13 mouse cellular contexts compared by ENCODE assay signal in the genomic region with DNA sequence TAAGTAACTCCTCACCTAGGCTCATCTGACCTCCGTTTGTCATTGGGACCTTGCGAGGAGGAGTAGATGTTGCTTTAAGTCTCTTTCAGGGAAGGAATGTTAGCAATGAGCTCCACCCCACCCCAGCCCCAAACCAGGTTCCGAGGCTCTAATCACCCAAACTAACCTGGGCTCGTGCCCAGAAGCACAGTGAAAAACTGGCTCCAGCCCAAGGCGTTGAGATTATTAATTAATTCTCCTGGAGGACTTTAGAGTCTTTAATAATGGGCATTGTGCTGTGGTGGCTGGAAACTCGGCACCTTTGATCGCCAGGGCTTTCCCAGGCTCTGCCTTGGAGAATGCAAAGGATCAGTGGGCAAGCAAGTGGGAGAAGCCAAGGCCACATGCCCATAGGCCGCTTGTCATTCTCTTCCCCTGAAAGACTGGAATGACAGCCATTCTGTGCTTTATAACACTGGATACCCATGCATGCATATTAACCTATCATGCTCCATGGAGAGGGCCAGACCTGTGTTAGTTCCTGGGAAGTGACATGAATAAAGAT. TPM values are rescaled to one million over a fixed set of nuclear protein-coding genes. Genes with fewer than 3 reads are reported as not detected.
A peak's percentile ranks its signal among the peaks of the same experiment; 100 is the strongest.
DNase-seq lines count a peak whose midpoint lies in the region; ATAC-seq lines count a peak whose summit lies in the region.
"Had no signal": no experiment of that assay in that cellular context is flagged by ENCODE, and none has a peak within 500 bp of the region (broad histone marks: within the 10 kb centered on the region; RNA-seq: fewer than 3 reads in every experiment).

No protein-coding gene starts in this region.

- H3K9me3 ChIP-seq in heart, embryonic 15.5 days (replicated peaks) = no peaks in the 10 kb centered on the region
- no peaks in the 10 kb centered on the region for H3K9me3 ChIP-seq in midbrain, embryonic 16.5 days (replicated peaks; ENCODE audit: control insufficient read depth, low read length, poor library complexity, severe bottlenecking)
- H3K9me3 ChIP-seq: embryonic facial prominence, embryonic 15.5 days; limb, embryonic 15.5 days had no signal

- intact Hi-C loops in heart, postnatal 25 days (cut with DNase I) = loop anchor here (5.0 kb wide), 1 partner anchor 42 kb away; no protein-coding TSS in a partner anchor

- H3K36me3 ChIP-seq in heart, embryonic 15.5 days = peaks cover 20% of the 10 kb centered on the region; the same call in 1 of the 2 replicates
- H3K36me3 ChIP-seq in midbrain, embryonic 16.5 days (ENCODE audit: control insufficient read depth, insufficient read depth, low read length) = peaks cover 11% of the 10 kb centered on the region

- peak overlapping the region; percentile 64; the same call in 1 of the 2 replicates for H3K27ac ChIP-seq in heart, embryonic 15.5 days
- no peak overlapping the region for H3K27ac ChIP-seq in midbrain, embryonic 16.5 days (ENCODE audit: low read length)
- H3K27ac ChIP-seq: embryonic facial prominence, embryonic 15.5 days; limb, embryonic 15.5 days had no signal

- 0 out of 2 replicates have a peak, but pooled peaks have one; percentile 12 for ATAC-seq in heart, embryonic 15.5 days (replicated peaks; ENCODE audit: insufficient number of reproducible peaks, insufficient read depth, low FRiP score, low read depth)
- 0 out of 2 replicates have a peak, but pooled peaks have one; percentile 51 for ATAC-seq in midbrain, embryonic 16.5 days
- ATAC-seq in megakaryocyte-erythroid progenitor cell, adult 5-6 weeks (replicated peaks; ENCODE audit: low FRiP score, low TSS enrichment, poor library complexity, severe bottlenecking) = no peak
- ATAC-seq: CD4-positive, CD25-positive, alpha-beta regulatory T cell, adult 4 months had no signal

- no peak overlapping the region for H3K9ac ChIP-seq in heart, embryonic 15.5 days
- H3K9ac ChIP-seq in midbrain, embryonic 16.5 days (ENCODE audit: low read depth, low read length) = no peak overlapping the region
- H3K9ac ChIP-seq: embryonic facial prominence, embryonic 15.5 days; limb, embryonic 15.5 days had no signal

- no peak overlapping the region for H3K4me3 ChIP-seq in heart, embryonic 15.5 days
- no peak overlapping the region for H3K4me3 ChIP-seq in midbrain, embryonic 16.5 days (ENCODE audit: low read depth, low read length)
- H3K4me3 ChIP-seq: embryonic facial prominence, embryonic 15.5 days; limb, embryonic 15.5 days had no signal

- no peaks in the 10 kb centered on the region for H3K27me3 ChIP-seq in heart, embryonic 15.5 days
- H3K27me3 ChIP-seq in midbrain, embryonic 16.5 days (ENCODE audit: control insufficient read depth, insufficient read depth, low read depth, low read length) = no peaks in the 10 kb centered on the region
- H3K27me3 ChIP-seq: embryonic facial prominence, embryonic 15.5 days; limb, embryonic 15.5 days had no signal

- peak overlapping the region; percentile 43 for H3K4me2 ChIP-seq in heart, embryonic 15.5 days
- H3K4me2 ChIP-seq in midbrain, embryonic 16.5 days (ENCODE audit: low read length) = no peak overlapping the region
- H3K4me2 ChIP-seq: embryonic facial prominence, embryonic 15.5 days; limb, embryonic 15.5 days had no signal

- no peak for DNase-seq in heart, postnatal 25 days (ENCODE audit: low spot score)
- DNase-seq in ovary, postnatal 14 days (ENCODE audit: low spot score) = peak; percentile 54
- DNase-seq in ovary, postnatal 10 days (ENCODE audit: low spot score) = no peak
- DNase-seq in kidney, adult 18-20 months = peak; percentile 85
- no peak for DNase-seq in gastrocnemius, postnatal 4 days (ENCODE audit: low spot score in 2 of 2)
- DNase-seq: right cerebral cortex, adult 18-20 months; thymus, adult 18-20 months had no signal

- peaks cover 15% of the 10 kb centered on the region for H3K4me1 ChIP-seq in heart, embryonic 15.5 days (replicated peaks)
- no peaks in the 10 kb centered on the region; the same call in 1 of the 2 replicates for H3K4me1 ChIP-seq in midbrain, embryonic 16.5 days (ENCODE audit: control insufficient read depth, insufficient read depth, low read length)
- H3K4me1 ChIP-seq: embryonic facial prominence, embryonic 15.5 days had no signal

- WGBS in heart, embryonic 15.5 days = 35% methylated on average over 8 of the region's 8 CpGs
- WGBS in midbrain, embryonic 16.5 days = 55% methylated on average over 8 of the region's 8 CpGs

RNA-seq across cellular contexts. Expression of a gene that starts 17.4 kb away (rescaled TPM):
- polyA plus RNA-seq in heart, embryonic 15.5 days (2015; fragmentation: Nextera tagmentation; extraction: Ambion mirVana) = 65.8 and 112 TPM in 2 replicates
- 10 to 100 TPM; 34.5 to 39.8 TPM for total RNA-seq in heart, postnatal 25 days (2021)
- 283 and 301 TPM in 2 replicates for polyA plus RNA-seq in midbrain, embryonic 16.5 days (2015; fragmentation: Nextera tagmentation; extraction: Ambion mirVana)
- total RNA-seq in megakaryocyte-erythroid progenitor cell, adult 5-6 weeks (2014; fragmentation: Nextera tagmentation) = 485 and 613 TPM in 2 replicates
- total RNA-seq in megakaryocyte-erythroid progenitor cell, adult 5-6 weeks (2017) = 500 and 571 TPM in 2 replicates
- 10 to 100 TPM; 53.7 to 62.8 TPM for total RNA-seq in gastrocnemius, postnatal 4 days (2021)

RNA-seq across cellular contexts. Expression of a gene that starts 39.5 kb away (rescaled TPM):
- polyA plus RNA-seq in heart, embryonic 15.5 days (2015; fragmentation: Nextera tagmentation; extraction: Ambion mirVana) = 5.3 and 7.2 TPM in 2 replicates
- total RNA-seq in heart, postnatal 25 days (2021) = 1 to 10 TPM; 2.4 to 3.3 TPM
- polyA plus RNA-seq in midbrain, embryonic 16.5 days (2015; fragmentation: Nextera tagmentation; extraction: Ambion mirVana) = 10.5 and 12.4 TPM in 2 replicates
- 0.62 and 4.9 TPM in 2 replicates for total RNA-seq in megakaryocyte-erythroid progenitor cell, adult 5-6 weeks (2014; fragmentation: Nextera tagmentation)
- 0.05 and 1.3 TPM in 2 replicates for total RNA-seq in megakaryocyte-erythroid progenitor cell, adult 5-6 weeks (2017)
- total RNA-seq in gastrocnemius, postnatal 4 days (2021) = 1 to 10 TPM; 2.5 TPM

RNA-seq across cellular contexts. Expression of a gene that starts 51.5 kb away (rescaled TPM):
- polyA plus RNA-seq in heart, embryonic 15.5 days (2015; fragmentation: Nextera tagmentation; extraction: Ambion mirVana) = 13.3 and 17.7 TPM in 2 replicates
- total RNA-seq in heart, postnatal 25 days (2021) = 10 to 100 TPM; 11.9 to 13.1 TPM
- 18.3 TPM in 2 replicates for polyA plus RNA-seq in midbrain, embryonic 16.5 days (2015; fragmentation: Nextera tagmentation; extraction: Ambion mirVana)
- 35.9 and 49.6 TPM in 2 replicates for total RNA-seq in megakaryocyte-erythroid progenitor cell, adult 5-6 weeks (2014; fragmentation: Nextera tagmentation)
- total RNA-seq in megakaryocyte-erythroid progenitor cell, adult 5-6 weeks (2017) = 25.8 and 32.0 TPM in 2 replicates
- total RNA-seq in gastrocnemius, postnatal 4 days (2021) = 10 to 100 TPM; 16.6 to 18.2 TPM

Comparison
In these comparisons a context has a peak if more than half of its experiments do, and no peak if none do; other contexts are left out.
1. DNase-seq: peak in ovary, postnatal 14 days (single experiment) and kidney, adult 18-20 months (single experiment); none in heart, postnatal 25 days (single experiment), ovary, postnatal 10 days (single experiment) and gastrocnemius, postnatal 4 days (0 of 2).
2. RNA of a gene that starts 17.4 kb away (total RNA-seq): 485 to 613 TPM in megakaryocyte-erythroid progenitor cell, adult 5-6 weeks; 53.7 to 62.8 TPM in gastrocnemius, postnatal 4 days and 34.5 to 39.8 TPM in heart, postnatal 25 days; every median in the first group is over 4 times any median in the second.